Mouse (Mus musculus): ENCODE measurements at regions not wholly inside any gene's neighbourhood (a gene's known extent, or its start where the extent isn't known, plus 50 kb on each side); places are given as distances from the start of the nearest gene placed in this dataset.
A peak's percentile ranks its signal among the peaks of the same experiment; 100 is the strongest.

- Histone ChIP-seq H3K36me3 (ENCODE audit: control insufficient read depth, insufficient read depth, low read length) (no peaks in the 10 kb centered on the region), H3K4me2 (ENCODE audit: low read length) (no peak overlapping the region), H3K27me3 (ENCODE audit: control insufficient read depth, insufficient read depth, low read length) (no peaks in the 10 kb centered on the region), H3K4me1 (ENCODE audit: control insufficient read depth, insufficient read depth, low read length) (no peaks in the 10 kb centered on the region), H3K4me3 (replicated peaks; ENCODE audit: low read depth, low read length) (no peak overlapping the region), H3K9ac (replicated peaks; ENCODE audit: low read length) (no peak overlapping the region), H3K9me3 (ENCODE audit: control insufficient read depth, low read length) (no peaks in the 10 kb centered on the region), H3K27ac (replicated peaks; ENCODE audit: low read depth, low read length) (no peak overlapping the region)
- no peak for ATAC-seq (ENCODE audit: low FRiP score, low TSS enrichment)
- WGBS: 52% methylated on average over 8 of the region's 8 CpGs
- no peak for DNase-seq
These were observed 250.4 kb upstream of the Slc35b3 start for GRCm38 (mm10) chr13:39211076-39211475.

DNA sequence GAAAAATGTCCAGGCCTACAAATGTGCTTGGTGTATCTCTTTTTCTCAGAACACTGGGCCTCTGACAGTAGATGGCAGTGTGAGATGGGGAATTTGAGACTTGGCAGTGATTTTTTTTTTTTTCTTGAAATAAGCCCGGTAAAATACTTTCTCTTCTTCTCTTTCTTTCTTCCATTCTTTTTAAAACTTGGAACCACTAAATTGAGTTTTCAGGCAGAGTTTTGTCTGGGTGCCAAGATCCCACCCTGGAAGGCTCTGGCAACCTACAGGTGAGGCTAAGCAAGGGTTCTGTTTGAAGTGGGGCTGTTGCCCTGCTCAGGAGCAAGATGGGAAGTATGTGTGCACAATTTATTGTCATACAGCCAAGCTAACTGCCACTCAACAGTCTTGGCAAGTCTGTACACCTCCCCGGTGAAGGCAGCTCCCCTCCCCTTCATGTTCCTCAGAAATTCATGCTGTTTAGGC, 223.1 kb upstream of the Slc35b3 start:
- Histone ChIP-seq H3K4me3 (replicated peaks; ENCODE audit: low read depth, low read length) (no peak overlapping the region), H3K36me3 (ENCODE audit: control insufficient read depth, insufficient read depth, low read length) (no peaks in the 10 kb centered on the region), H3K4me2 (ENCODE audit: low read length) (no peak overlapping the region), H3K27me3 (ENCODE audit: control insufficient read depth, insufficient read depth, low read length) (no peaks in the 10 kb centered on the region), H3K9me3 (ENCODE audit: control insufficient read depth, low read length) (no peaks in the 10 kb centered on the region), H3K27ac (replicated peaks; ENCODE audit: low read depth, low read length) (no peak overlapping the region), H3K4me1 (ENCODE audit: control insufficient read depth, insufficient read depth, low read length) (no peaks in the 10 kb centered on the region), H3K9ac (replicated peaks; ENCODE audit: low read length) (no peak overlapping the region)
- 33% methylated on average over 2 of the region's 2 CpGs for WGBS
- no peak for ATAC-seq (ENCODE audit: low FRiP score, low TSS enrichment)
- peak; percentile 69 for DNase-seq

DNA sequence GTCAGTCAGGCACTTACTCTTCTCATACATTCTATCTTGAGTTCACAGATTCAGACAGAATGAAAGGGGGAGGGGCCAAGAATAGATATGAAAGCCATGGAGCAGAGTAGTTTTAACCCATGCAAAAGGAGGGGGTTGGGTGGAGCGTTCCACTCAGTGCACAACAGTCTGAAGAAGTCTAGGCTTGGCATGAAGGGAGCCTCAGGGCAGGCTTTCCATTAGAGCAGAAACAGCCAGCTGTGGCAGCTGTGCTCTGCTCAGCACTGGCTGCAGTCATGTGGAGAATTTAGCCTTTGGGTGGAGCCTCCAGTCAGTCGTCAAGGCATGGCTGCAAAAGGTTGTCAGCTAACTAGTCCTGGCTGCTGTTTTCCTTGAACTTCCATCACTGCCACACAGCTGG, 201.3 kb upstream of the Slc35b3 start:
- H3K9ac ChIP-seq (replicated peaks; ENCODE audit: low read length): no peak overlapping the region
- H3K27me3 ChIP-seq (ENCODE audit: control insufficient read depth, insufficient read depth, low read length): no peaks in the 10 kb centered on the region
- no peak overlapping the region for H3K4me2 ChIP-seq (ENCODE audit: low read length)
- DNase-seq (no peak), ATAC-seq (ENCODE audit: low FRiP score, low TSS enrichment) (no peak)
- H3K36me3 ChIP-seq (ENCODE audit: control insufficient read depth, insufficient read depth, low read length): no peaks in the 10 kb centered on the region
- no peak overlapping the region for H3K4me3 ChIP-seq (replicated peaks; ENCODE audit: low read depth, low read length)
- no peaks in the 10 kb centered on the region for H3K4me1 ChIP-seq (ENCODE audit: control insufficient read depth, insufficient read depth, low read length)
- H3K9me3 ChIP-seq (ENCODE audit: control insufficient read depth, low read length): no peaks in the 10 kb centered on the region
- WGBS: 53% methylated on average over 2 of the region's 2 CpGs
- no peak overlapping the region for H3K27ac ChIP-seq (replicated peaks; ENCODE audit: low read depth, low read length)

- DNase-seq: no peak
- WGBS: 86% methylated on average over 1 of the region's 1 CpGs
- no peak for ATAC-seq (ENCODE audit: low FRiP score, low TSS enrichment)
These were observed 167.3 kb upstream of the Slc35b3 start for GRCm38 (mm10) chr13:39127942-39128341.

GRCm38 (mm10) chr13:39092058-39092457, 131.4 kb upstream of the Slc35b3 start:
- Histone ChIP-seq H3K36me3 (ENCODE audit: control insufficient read depth, insufficient read depth, low read length) (no peaks in the 10 kb centered on the region), H3K4me3 (replicated peaks; ENCODE audit: low read depth, low read length) (no peak overlapping the region), H3K4me1 (ENCODE audit: control insufficient read depth, insufficient read depth, low read length) (no peaks in the 10 kb centered on the region), H3K9ac (replicated peaks; ENCODE audit: low read length) (no peak overlapping the region), H3K27me3 (ENCODE audit: control insufficient read depth, insufficient read depth, low read length) (no peaks in the 10 kb centered on the region), H3K27ac (replicated peaks; ENCODE audit: low read depth, low read length) (no peak overlapping the region), H3K9me3 (ENCODE audit: control insufficient read depth, low read length) (no peaks in the 10 kb centered on the region), H3K4me2 (ENCODE audit: low read length) (no peak overlapping the region)
- ATAC-seq (ENCODE audit: low FRiP score, low TSS enrichment) (no peak), DNase-seq (no peak)
- WGBS: 94% methylated on average over 2 of the region's 2 CpGs

More at GRCm38 (mm10) chr13:39127942-39128341, 167.3 kb upstream of the Slc35b3 start:
- no peaks in the 10 kb centered on the region for H3K27me3 ChIP-seq (ENCODE audit: control insufficient read depth, insufficient read depth, low read length)
- no peak overlapping the region for H3K4me3 ChIP-seq (replicated peaks; ENCODE audit: low read depth, low read length)
- H3K36me3 ChIP-seq (ENCODE audit: control insufficient read depth, insufficient read depth, low read length): no peaks in the 10 kb centered on the region
- no peaks in the 10 kb centered on the region for H3K4me1 ChIP-seq (ENCODE audit: control insufficient read depth, insufficient read depth, low read length)
- H3K9me3 ChIP-seq (ENCODE audit: control insufficient read depth, low read length): no peaks in the 10 kb centered on the region
- H3K4me2 ChIP-seq (ENCODE audit: low read length): no peak overlapping the region
- no peak overlapping the region for H3K27ac ChIP-seq (replicated peaks; ENCODE audit: low read depth, low read length)
- H3K9ac ChIP-seq (replicated peaks; ENCODE audit: low read length): no peak overlapping the region

- Histone ChIP-seq H3K4me3 (replicated peaks; ENCODE audit: low read depth, low read length) (no peak overlapping the region), H3K36me3 (ENCODE audit: control insufficient read depth, insufficient read depth, low read length) (no peaks in the 10 kb centered on the region), H3K9me3 (ENCODE audit: control insufficient read depth, low read length) (no peaks in the 10 kb centered on the region), H3K4me1 (ENCODE audit: control insufficient read depth, insufficient read depth, low read length) (no peaks in the 10 kb centered on the region), H3K27ac (replicated peaks; ENCODE audit: low read depth, low read length) (no peak overlapping the region), H3K9ac (replicated peaks; ENCODE audit: low read length) (no peak overlapping the region), H3K4me2 (ENCODE audit: low read length) (no peak overlapping the region), H3K27me3 (ENCODE audit: control insufficient read depth, insufficient read depth, low read length) (no peaks in the 10 kb centered on the region)
- ATAC-seq (ENCODE audit: low FRiP score, low TSS enrichment) (peak; percentile 77), DNase-seq (peak; percentile 73)
- 28% methylated on average over 5 of the region's 5 CpGs for WGBS
These were observed 123.9 kb upstream of the Slc35b3 start for GRCm38 (mm10) chr13:39084544-39084943.

- Histone ChIP-seq H3K4me3 (replicated peaks; ENCODE audit: low read depth, low read length) (no peak overlapping the region), H3K4me2 (ENCODE audit: low read length) (no peak overlapping the region), H3K36me3 (ENCODE audit: control insufficient read depth, insufficient read depth, low read length) (no peaks in the 10 kb centered on the region), H3K27me3 (ENCODE audit: control insufficient read depth, insufficient read depth, low read length) (no peaks in the 10 kb centered on the region), H3K9ac (replicated peaks; ENCODE audit: low read length) (no peak overlapping the region), H3K9me3 (ENCODE audit: control insufficient read depth, low read length) (no peaks in the 10 kb centered on the region), H3K4me1 (ENCODE audit: control insufficient read depth, insufficient read depth, low read length) (no peaks in the 10 kb centered on the region), H3K27ac (replicated peaks; ENCODE audit: low read depth, low read length) (no peak overlapping the region)
- DNase-seq: no peak
- no peak for ATAC-seq (ENCODE audit: low FRiP score, low TSS enrichment)
- WGBS: 84% methylated on average over 2 of the region's 2 CpGs
These were observed 113.5 kb upstream of the Slc35b3 start for GRCm38 (mm10) chr13:39074211-39074610.

GRCm38 (mm10) chr13:39032263-39032662, 71.6 kb upstream of the Slc35b3 start:
- Histone ChIP-seq H3K9ac (replicated peaks; ENCODE audit: low read length) (no peak overlapping the region), H3K27me3 (ENCODE audit: control insufficient read depth, insufficient read depth, low read length) (no peaks in the 10 kb centered on the region), H3K4me2 (ENCODE audit: low read length) (no peak overlapping the region), H3K27ac (replicated peaks; ENCODE audit: low read depth, low read length) (no peak overlapping the region), H3K9me3 (ENCODE audit: control insufficient read depth, low read length) (no peaks in the 10 kb centered on the region), H3K36me3 (ENCODE audit: control insufficient read depth, insufficient read depth, low read length) (no peaks in the 10 kb centered on the region), H3K4me3 (replicated peaks; ENCODE audit: low read depth, low read length) (no peak overlapping the region), H3K4me1 (ENCODE audit: control insufficient read depth, insufficient read depth, low read length) (no peaks in the 10 kb centered on the region)
- DNase-seq: peak; percentile 36
- ATAC-seq (ENCODE audit: low FRiP score, low TSS enrichment): no peak
- WGBS: 60% methylated on average over 3 of the region's 3 CpGs

- no peak for ATAC-seq (ENCODE audit: low FRiP score, low TSS enrichment)
- H3K4me2 ChIP-seq (ENCODE audit: low read length): no peak overlapping the region
- H3K4me3 ChIP-seq (replicated peaks; ENCODE audit: low read depth, low read length): no peak overlapping the region
- no peak overlapping the region for H3K9ac ChIP-seq (replicated peaks; ENCODE audit: low read length)
- no peaks in the 10 kb centered on the region for H3K9me3 ChIP-seq (ENCODE audit: control insufficient read depth, low read length)
- no peaks in the 10 kb centered on the region for H3K4me1 ChIP-seq (ENCODE audit: control insufficient read depth, insufficient read depth, low read length)
- H3K36me3 ChIP-seq (ENCODE audit: control insufficient read depth, insufficient read depth, low read length): no peaks in the 10 kb centered on the region
- DNase-seq: no peak
- H3K27me3 ChIP-seq (ENCODE audit: control insufficient read depth, insufficient read depth, low read length): no peaks in the 10 kb centered on the region
- H3K27ac ChIP-seq (replicated peaks; ENCODE audit: low read depth, low read length): no peak overlapping the region
- WGBS: 82% methylated on average over 13 of the region's 13 CpGs
These were observed 59.5 kb upstream of the Slc35b3 start for GRCm38 (mm10) chr13:39020168-39020567.

Measured in midbrain, embryonic 14.5 days (tissue).